Mouse (Mus musculus): ENCODE measurements at regions not wholly inside any gene's neighbourhood (a gene's known extent, or its start where the extent isn't known, plus 50 kb on each side); places are given as distances from the start of the nearest gene placed in this dataset.

GRCm38 (mm10) chr17:60018752-60019323 is 1005.7 kb upstream of the Nudt12 start:
- 58% methylated on average over 6 of the region's 6 CpGs for WGBS
- Histone ChIP-seq H3K4me1 (replicated peaks) (no peaks in the 10 kb centered on the region), H3K4me3 (no peak overlapping the region), H3K9ac (no peak overlapping the region), H3K4me2 (no peak overlapping the region), H3K27me3 (no peaks in the 10 kb centered on the region), H3K36me3 (no peaks in the 10 kb centered on the region), H3K9me3 (no peaks in the 10 kb centered on the region), H3K27ac (no peak overlapping the region)
- ATAC-seq (ENCODE audit: low FRiP score), result peak; percentile 65; the same call in 1 of the 2 replicates

- Histone ChIP-seq H3K36me3 (no peaks in the 10 kb centered on the region), H3K4me1 (replicated peaks) (no peaks in the 10 kb centered on the region), H3K27me3 (no peaks in the 10 kb centered on the region), H3K4me2 (no peak overlapping the region), H3K9ac (no peak overlapping the region), H3K9me3 (no peaks in the 10 kb centered on the region), H3K4me3 (no peak overlapping the region), H3K27ac (no peak overlapping the region)
- 76% methylated on average over 4 of the region's 4 CpGs for WGBS
- ATAC-seq (ENCODE audit: low FRiP score), result no peak
These were observed 984.8 kb upstream of the Nudt12 start for GRCm38 (mm10) chr17:59997952-59998351.

GRCm38 (mm10) chr17:59979325-59979880 is 966.2 kb upstream of the Nudt12 start:
- Histone ChIP-seq H3K9me3 (no peaks in the 10 kb centered on the region), H3K27me3 (no peaks in the 10 kb centered on the region), H3K36me3 (no peaks in the 10 kb centered on the region), H3K27ac (no peak overlapping the region), H3K4me2 (no peak overlapping the region), H3K4me1 (replicated peaks) (no peaks in the 10 kb centered on the region; the same call in 1 of the 2 replicates), H3K4me3 (no peak overlapping the region), H3K9ac (no peak overlapping the region)
- peak; percentile 54; the same call in 1 of the 2 replicates for ATAC-seq (ENCODE audit: low FRiP score)

GRCm38 (mm10) chr17:59977136-59977770 is 964.1 kb upstream of the Nudt12 start:
- WGBS, result 90% methylated on average over 1 of the region's 1 CpGs
- Histone ChIP-seq H3K36me3 (no peaks in the 10 kb centered on the region), H3K4me3 (no peak overlapping the region), H3K4me1 (replicated peaks) (no peaks in the 10 kb centered on the region; the same call in 1 of the 2 replicates), H3K27ac (no peak overlapping the region), H3K9ac (no peak overlapping the region), H3K4me2 (no peak overlapping the region), H3K9me3 (no peaks in the 10 kb centered on the region), H3K27me3 (no peaks in the 10 kb centered on the region)
- ATAC-seq (ENCODE audit: low FRiP score), result no peak

- 91% methylated on average over 3 of the region's 3 CpGs for WGBS
- no peak overlapping the region for H3K4me3 ChIP-seq
- H3K4me1 ChIP-seq (replicated peaks), result no peaks in the 10 kb centered on the region
- ATAC-seq (ENCODE audit: low FRiP score), result no peak
- no peaks in the 10 kb centered on the region for H3K9me3 ChIP-seq
- no peaks in the 10 kb centered on the region for H3K27me3 ChIP-seq
- no peaks in the 10 kb centered on the region for H3K36me3 ChIP-seq
- H3K4me2 ChIP-seq, result no peak overlapping the region
- H3K27ac ChIP-seq, result no peak overlapping the region
- H3K9ac ChIP-seq, result no peak overlapping the region
These were observed 954.2 kb upstream of the Nudt12 start for GRCm38 (mm10) chr17:59967383-59967782.

GRCm38 (mm10) chr17:59955300-59956057 is 942.3 kb upstream of the Nudt12 start:
- H3K4me2 ChIP-seq, result no peak overlapping the region
- H3K9ac ChIP-seq, result no peak overlapping the region
- no peaks in the 10 kb centered on the region for H3K36me3 ChIP-seq
- no peaks in the 10 kb centered on the region for H3K4me1 ChIP-seq (replicated peaks)
- no peaks in the 10 kb centered on the region for H3K27me3 ChIP-seq
- H3K4me3 ChIP-seq, result no peak overlapping the region
- no peak overlapping the region for H3K27ac ChIP-seq
- no peak for ATAC-seq (ENCODE audit: low FRiP score)
- WGBS, result 59% methylated on average over 4 of the region's 4 CpGs
- no peaks in the 10 kb centered on the region for H3K9me3 ChIP-seq

- Histone ChIP-seq H3K9me3 (no peaks in the 10 kb centered on the region), H3K27ac (no peak overlapping the region), H3K4me1 (replicated peaks) (no peaks in the 10 kb centered on the region), H3K4me2 (no peak overlapping the region), H3K36me3 (no peaks in the 10 kb centered on the region), H3K4me3 (no peak overlapping the region), H3K27me3 (no peaks in the 10 kb centered on the region), H3K9ac (no peak overlapping the region)
- 89% methylated on average over 1 of the region's 1 CpGs for WGBS
- ATAC-seq (ENCODE audit: low FRiP score), result no peak
These were observed 933.3 kb upstream of the Nudt12 start for GRCm38 (mm10) chr17:59946433-59946832.

GRCm38 (mm10) chr17:59904395-59904794 is 891.2 kb upstream of the Nudt12 start:
- Histone ChIP-seq H3K4me2 (no peak overlapping the region), H3K36me3 (no peaks in the 10 kb centered on the region), H3K9me3 (no peaks in the 10 kb centered on the region), H3K27ac (no peak overlapping the region), H3K4me1 (replicated peaks) (no peaks in the 10 kb centered on the region), H3K4me3 (no peak overlapping the region), H3K9ac (no peak overlapping the region), H3K27me3 (no peaks in the 10 kb centered on the region)
- ATAC-seq (ENCODE audit: low FRiP score), result no peak
- 86% methylated on average over 3 of the region's 3 CpGs for WGBS

GRCm38 (mm10) chr17:59877791-59878190 is 864.6 kb upstream of the Nudt12 start:
- Histone ChIP-seq H3K4me2 (no peak overlapping the region), H3K27ac (no peak overlapping the region), H3K36me3 (no peaks in the 10 kb centered on the region), H3K9me3 (no peaks in the 10 kb centered on the region), H3K4me1 (replicated peaks) (no peaks in the 10 kb centered on the region), H3K9ac (no peak overlapping the region), H3K27me3 (no peaks in the 10 kb centered on the region), H3K4me3 (no peak overlapping the region)
- ATAC-seq (ENCODE audit: low FRiP score), result no peak
- WGBS, result 78% methylated on average over 4 of the region's 4 CpGs

- no peak overlapping the region for H3K9ac ChIP-seq
- no peaks in the 10 kb centered on the region for H3K4me1 ChIP-seq (replicated peaks)
- H3K27ac ChIP-seq, result no peak overlapping the region; the same call in 1 of the 2 replicates
- H3K36me3 ChIP-seq, result no peaks in the 10 kb centered on the region
- no peak overlapping the region for H3K4me2 ChIP-seq
- no peaks in the 10 kb centered on the region for H3K9me3 ChIP-seq
- H3K27me3 ChIP-seq, result no peaks in the 10 kb centered on the region
- 45% methylated on average over 3 of the region's 3 CpGs for WGBS
- peak; percentile 78 for ATAC-seq (ENCODE audit: low FRiP score)
- H3K4me3 ChIP-seq, result no peak overlapping the region
These were observed 835.7 kb upstream of the Nudt12 start for GRCm38 (mm10) chr17:59848853-59849252.

GRCm38 (mm10) chr17:59845261-59845819 is 832.2 kb upstream of the Nudt12 start:
- Histone ChIP-seq H3K9me3 (no peaks in the 10 kb centered on the region), H3K27ac (no peak overlapping the region), H3K4me1 (replicated peaks) (no peaks in the 10 kb centered on the region), H3K4me3 (no peak overlapping the region), H3K9ac (no peak overlapping the region), H3K36me3 (no peaks in the 10 kb centered on the region), H3K4me2 (no peak overlapping the region), H3K27me3 (no peaks in the 10 kb centered on the region)
- no peak for ATAC-seq (ENCODE audit: low FRiP score)
- 90% methylated on average over 4 of the region's 4 CpGs for WGBS

- Histone ChIP-seq H3K4me2 (no peak overlapping the region), H3K9ac (no peak overlapping the region), H3K27ac (no peak overlapping the region), H3K36me3 (no peaks in the 10 kb centered on the region), H3K4me3 (no peak overlapping the region), H3K27me3 (no peaks in the 10 kb centered on the region), H3K4me1 (replicated peaks) (no peaks in the 10 kb centered on the region), H3K9me3 (no peaks in the 10 kb centered on the region)
- WGBS, result 80% methylated on average over 3 of the region's 3 CpGs
- ATAC-seq (ENCODE audit: low FRiP score), result no peak
These were observed 792.7 kb upstream of the Nudt12 start for GRCm38 (mm10) chr17:59805870-59806269.
